Mouse (Mus musculus) c-Kit-positive CD71-positive TER-119-negative erythroid progenitor cells, embryonic 14.5 days (primary cell): ENCODE measurements around the gene Arhgap23.

Experiments used
- DNase-seq: peaks from one replicate; pipeline ENCODE4 v3.0.0-alpha.2; 2013; ENCODE audit warnings: low read depth

Arhgap23 gene

DNA sequence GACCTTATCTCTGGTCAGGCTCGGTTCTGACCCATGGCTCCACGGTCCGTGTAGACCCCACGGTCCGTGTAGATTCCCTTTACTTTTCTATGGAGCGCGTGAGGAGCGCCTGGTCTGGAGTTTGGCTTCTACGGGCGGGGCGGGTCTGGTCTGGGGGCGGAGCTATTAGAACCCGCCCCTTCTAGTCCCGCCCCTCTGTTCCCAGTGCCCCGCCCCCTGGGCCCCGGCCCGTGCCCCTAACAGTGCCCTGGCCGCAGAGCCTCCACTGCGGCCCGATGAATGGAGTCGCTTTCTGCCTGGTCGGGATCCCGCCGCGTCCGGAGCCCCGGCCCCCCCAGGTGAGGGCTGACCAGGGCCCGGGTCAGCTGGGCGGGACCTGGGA, at the start of gene Arhgap23:
Gene Arhgap23, plus strand, starts transcription at position 204 of the 382 bp plus-strand sequence.
- DNase-seq: peak; percentile 50

DNA sequence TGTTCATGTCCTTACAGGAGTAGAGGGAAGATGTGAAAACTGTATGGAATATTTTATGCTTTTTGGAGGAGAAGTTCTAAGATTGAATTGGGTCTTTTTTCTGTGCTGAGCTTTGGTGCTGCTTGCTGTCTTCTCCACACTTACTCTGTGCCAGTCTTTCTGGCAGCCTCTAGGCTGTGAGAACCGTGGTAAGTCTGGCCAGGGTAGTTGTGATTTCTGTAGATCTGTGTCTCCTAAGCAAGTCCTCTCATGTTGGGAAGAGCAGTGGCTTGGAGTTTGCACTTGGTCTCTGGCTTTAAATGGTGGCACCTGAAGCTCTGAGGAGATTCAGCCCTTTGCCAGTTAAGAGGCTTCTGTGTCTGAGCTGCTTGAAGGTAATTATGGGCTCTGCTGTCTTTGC, 49.8 kb upstream of the Arhgap23 start:
- no peak for DNase-seq

DNA sequence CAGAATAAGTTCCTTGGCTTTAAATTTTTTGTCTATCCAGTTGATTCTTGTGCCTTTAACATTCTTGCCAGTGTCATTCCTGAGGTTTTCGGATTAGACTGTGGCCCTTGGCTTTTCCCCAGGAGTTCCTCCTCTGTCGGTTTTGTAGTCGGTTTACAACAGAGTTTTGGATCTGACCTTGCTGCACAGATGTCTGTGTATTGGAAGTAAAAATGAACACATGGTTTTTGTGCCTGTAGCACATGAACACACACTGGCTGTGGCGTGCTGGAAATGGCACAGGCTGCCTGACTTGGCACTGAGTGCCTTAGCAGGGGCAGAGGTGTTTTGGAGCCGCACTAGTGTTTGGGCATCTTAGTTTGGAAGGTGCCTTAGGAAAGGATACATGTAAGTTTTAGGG, 46.8 kb upstream of the Arhgap23 start:
- DNase-seq: no peak

DNA sequence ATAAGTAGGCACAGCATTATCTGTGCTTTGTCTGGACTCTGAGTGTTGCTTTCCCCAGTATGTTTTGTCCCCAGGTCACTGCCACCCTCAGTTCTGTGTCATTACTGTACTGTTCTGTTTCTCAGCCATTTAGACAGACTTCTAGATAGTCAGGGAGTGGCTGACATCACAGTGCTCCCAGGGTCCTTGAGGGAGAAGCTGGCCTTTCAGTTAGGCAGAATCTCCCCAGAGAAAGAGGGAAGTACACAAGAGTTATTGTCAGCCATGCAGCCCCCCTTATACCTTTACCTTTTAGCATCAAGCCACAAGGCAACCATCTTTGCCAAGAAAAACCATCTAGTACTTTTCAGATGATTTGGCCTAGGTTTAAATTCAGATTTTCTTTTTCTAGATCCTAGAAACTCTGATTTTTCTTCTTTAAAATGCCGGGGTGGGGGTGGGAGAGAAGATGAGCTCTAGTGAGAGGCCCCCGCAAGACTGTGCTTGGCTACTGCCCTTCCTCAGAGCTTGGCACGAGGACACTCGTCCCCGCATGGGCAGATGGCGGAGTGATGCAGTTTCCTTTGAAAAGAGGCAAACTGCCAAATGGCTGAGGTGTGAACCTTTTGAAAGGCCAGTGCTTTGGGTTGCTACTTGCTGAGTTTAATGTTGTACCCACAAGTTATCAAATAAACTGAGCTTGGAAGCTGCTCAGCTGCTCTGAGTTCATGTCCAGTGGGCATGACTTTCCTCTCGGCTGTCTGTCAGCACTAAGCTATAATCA, 44.8 kb upstream of the Arhgap23 start:
- no peak for DNase-seq

DNA sequence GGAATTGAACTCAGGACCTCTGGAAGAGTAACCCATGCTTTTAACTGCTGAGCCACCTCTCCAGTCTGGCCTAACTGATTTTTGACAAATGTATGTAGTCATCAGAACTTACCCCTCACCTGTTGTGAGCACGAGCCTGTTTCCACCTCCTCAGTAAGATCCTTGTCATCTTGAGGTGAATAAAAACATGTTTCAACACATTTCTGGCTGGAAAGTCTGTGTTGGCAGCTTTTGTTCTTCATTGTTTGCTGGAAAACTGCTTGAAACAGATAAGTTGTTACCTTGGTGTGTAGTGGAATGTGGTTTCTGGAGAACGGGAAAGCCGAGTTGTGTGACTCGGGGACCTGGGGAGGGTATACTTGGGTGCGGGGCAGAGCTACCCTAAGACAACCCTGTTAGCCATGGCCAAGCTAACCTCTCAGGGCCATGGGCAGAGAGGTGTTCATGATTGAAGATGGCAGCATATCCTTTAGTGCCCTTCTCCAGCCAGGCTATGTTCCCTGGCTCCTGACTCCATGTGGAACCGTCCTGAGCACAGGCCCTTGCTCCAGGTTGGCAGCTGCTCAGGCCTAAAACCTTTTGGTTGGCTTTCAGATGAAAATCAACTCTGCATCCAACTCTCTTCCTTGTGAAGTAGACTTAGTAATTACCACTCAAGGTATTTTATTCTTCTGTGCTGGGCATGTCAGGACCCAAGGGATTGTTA, 43.0 kb upstream of the Arhgap23 start:
- no peak for DNase-seq

DNA sequence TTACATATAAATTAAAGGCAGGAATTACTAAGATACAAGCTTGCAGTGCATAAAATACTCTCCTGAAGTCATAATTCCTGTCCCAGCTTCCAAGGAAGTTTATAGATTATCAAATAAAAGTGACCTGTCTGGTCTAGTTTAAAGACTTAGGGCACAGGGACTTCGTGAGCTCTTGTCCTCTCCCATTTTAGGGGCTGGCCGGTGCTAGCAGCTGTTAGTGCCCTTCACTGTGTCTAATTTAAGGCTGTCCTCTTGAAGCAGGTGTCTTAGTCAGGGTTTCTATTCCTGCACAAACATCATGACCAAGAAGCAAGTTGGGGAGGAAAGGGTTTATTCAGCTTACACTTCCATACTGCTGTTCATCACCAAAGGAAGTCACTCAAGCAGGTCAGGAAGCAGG, 41.9 kb upstream of the Arhgap23 start:
- DNase-seq: no peak

DNA sequence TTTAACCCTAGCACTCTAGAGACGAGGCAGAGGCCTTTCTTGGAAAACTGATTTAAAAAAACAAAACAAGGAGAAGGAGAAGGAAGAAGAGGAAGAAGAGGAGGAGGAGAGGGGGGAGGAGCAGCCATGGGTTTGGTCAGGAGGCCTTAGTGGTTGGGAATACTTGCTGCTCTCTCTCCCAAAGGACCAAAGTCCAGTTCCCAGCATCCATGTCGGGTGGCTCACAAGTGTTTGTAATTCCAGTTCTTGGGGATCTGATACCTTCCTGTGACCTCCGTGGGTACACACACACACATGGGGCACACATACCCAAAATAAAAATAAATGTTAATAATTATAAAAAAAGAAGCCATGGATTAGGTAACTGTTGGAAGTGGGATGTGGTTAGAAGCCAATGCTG, 35.3 kb upstream of the Arhgap23 start:
- no peak for DNase-seq

DNA sequence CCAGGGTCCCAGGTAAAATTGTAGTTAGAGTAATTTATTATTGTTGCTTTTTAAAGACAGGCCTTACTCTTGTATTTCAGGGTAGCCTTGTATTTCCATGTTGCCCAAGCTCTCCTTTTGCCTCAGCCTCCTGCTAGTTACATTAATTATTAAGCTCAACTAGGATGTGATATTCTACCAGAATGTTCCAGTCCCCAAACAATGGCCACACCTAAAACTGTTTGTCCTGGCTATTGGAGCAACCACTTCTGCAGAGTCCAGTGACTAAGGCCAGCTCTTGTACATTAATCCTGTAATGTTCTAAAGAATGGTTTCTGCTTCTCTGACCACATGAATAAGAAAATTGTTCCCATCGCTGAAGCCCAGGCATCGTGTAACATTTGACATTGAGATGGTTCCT, 32.3 kb upstream of the Arhgap23 start:
- DNase-seq: no peak

DNA sequence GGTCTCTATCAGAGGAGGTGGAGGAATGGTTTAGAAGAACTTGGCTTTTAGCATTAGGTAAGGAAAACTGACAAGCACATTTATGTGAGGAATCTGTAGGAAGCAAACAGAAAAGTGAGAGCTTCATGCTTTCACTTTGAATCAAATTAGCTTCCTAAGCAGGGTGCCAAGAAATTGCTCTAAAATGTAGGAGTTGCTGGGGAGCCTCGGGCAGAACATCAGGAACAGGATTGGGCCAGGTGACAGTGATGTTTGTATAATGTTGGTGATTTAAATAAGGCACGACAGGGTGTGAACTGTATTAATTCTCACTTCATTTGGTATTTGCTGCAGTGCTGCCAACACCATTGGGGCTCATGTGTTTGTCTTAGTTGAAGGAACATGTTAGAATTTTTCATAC, 31.6 kb upstream of the Arhgap23 start:
- no peak for DNase-seq

DNA sequence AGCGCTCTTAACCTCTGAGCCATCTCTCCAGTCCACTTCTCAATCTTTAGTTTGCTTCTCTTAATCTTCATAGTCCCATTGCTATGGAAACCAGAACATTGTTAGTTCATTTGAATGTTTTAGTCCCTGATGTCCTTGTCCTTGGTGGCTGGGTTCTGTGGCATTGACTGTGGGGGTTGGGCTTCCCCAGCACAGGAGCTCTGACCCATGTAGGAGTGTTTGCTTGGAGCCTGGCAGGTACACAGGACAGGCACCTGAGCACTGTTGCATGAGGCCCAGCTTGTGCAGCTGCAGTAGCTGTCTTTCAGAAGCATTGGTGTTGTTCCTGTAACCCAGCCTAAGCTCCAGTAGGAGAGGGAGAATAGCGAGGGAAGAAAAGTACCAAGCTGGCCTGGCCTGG, 27.5 kb upstream of the Arhgap23 start:
- no peak for DNase-seq

DNA sequence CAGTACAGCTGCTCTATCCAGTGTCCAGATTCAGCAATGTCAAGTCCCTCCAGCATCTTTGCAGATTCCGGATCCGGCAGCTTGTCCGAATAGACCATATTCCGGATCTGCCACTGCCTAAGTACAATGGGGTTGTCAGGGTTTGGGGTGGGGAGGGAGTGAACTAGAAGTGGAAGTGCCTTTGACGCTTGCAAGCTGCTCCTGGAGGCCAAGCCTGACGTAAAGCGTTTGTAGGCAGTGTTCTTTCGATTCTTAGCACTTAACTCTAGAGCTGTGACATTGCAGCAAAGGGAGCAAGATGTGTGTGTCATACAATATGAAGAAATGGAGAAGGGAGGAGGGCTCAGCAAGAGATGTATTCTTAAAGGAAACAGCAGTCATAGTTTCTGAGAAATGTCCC, 26.2 kb upstream of the Arhgap23 start:
- no peak for DNase-seq

DNA sequence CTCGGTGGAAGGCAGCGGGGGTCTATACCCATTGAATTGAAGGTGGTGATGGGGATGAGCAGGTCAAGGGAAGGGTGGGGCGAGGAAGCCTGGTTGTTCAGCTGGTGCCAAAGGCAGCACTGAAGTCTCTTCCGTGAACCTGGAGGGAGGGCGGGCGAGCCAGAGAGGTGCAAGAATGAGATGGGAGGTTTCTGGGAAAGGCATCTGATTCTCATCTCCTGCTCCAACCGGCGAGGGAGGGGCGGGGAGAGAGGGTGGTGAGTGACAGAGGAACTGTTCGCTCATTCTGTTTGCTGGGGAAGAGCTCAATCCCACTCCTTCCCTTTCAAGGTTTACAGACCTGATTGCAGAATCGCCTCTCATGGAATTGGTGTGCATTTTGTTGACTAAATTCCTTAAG, 21.7 kb upstream of the Arhgap23 start:
- DNase-seq: no peak

DNA sequence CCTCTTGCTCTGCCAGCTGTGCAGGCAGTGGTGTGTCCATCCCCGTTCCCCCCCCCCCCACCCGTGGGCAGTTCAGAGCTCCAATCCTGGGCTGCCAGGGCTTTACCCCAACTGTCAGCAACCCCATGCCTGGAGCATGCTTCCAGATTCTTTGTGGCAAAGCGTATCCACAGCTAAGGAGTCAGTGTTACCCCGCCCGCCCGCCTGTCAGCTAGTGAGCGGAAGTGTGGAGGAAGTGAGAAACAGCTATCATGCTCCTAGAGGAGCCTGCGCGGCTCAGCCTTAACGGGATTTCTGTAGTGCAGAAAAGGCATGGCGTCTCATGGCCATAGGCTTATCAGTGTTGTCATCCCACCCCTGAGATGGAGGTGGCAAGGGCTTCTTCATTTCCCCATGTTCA, 21.2 kb upstream of the Arhgap23 start:
- no peak for DNase-seq

DNA sequence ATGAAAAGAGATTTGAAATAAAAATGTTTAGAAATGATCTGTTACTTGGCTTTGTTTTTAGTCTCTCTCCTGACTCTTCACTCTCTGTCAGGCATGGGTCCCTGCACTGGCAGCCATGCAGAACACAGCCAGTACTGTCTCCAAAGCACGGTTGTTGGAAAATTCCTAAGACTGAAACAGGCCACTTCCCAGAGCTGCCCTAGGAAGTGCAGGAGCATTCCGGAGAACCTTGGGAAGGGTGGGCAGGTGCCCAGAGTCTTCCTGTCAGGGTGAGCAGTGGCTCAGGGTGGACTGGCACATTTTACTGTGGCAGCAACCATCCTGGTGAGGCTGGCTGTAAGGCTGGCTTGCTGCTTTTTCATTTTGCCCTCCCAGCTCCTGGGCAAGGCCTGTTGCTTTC, 16.8 kb upstream of the Arhgap23 start:
- DNase-seq: no peak

DNA sequence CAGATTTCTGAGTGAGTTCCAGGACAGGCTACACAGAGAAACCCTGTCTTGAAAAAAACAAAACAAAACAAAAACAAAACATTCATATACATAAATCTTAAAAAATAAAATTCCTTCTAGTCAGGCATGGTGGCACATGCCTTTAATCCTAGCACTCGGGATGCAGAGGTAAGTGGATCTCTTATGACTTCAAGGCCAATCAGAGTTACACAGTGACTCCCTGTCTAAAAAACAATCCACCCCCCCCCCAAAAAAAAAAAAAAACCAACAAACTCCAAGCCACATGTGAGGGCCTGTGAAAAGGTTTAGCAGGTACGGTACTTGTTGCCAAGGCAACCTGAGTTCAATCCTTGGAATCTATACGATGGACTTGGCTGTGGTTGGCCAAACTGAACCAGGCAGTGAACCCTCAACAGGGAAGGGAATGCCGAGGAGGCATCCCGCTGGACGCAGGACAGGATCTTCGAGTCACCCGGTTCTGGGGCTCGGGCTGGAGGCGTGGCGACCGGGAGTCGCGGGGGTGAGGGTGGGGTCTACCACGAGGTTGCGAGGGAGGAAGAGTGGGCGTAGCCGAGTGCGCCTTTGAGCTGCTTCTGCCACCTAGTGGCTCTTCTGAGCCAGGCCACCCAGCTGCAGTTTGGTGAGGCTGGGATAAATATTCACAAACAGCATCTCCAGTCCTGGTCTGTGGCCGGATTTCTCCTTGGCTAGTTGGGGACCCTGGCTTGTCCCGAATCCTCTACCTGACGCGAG, 15.2 kb upstream of the Arhgap23 start:
- DNase-seq: peak; percentile 72

DNA sequence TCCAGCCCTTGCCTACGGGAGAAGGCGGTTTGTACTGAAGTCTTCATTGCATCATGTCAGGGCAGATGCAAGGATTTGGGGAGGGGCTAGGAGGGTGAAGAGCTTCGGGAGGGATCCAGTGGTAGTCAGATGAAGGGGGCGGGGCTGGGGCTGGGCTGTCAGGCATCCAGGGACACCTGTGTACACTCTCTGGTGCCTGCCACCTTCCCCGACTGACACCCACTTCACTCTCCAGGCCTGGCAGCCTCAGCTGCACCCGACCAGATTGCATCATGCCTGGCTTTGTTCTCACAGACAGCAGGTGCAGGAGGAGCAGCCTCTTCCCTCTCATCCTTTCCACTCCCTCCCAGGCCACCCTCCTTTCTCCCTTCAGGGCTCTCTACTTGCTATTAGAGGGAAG, 14.3 kb upstream of the Arhgap23 start:
- no peak for DNase-seq

DNA sequence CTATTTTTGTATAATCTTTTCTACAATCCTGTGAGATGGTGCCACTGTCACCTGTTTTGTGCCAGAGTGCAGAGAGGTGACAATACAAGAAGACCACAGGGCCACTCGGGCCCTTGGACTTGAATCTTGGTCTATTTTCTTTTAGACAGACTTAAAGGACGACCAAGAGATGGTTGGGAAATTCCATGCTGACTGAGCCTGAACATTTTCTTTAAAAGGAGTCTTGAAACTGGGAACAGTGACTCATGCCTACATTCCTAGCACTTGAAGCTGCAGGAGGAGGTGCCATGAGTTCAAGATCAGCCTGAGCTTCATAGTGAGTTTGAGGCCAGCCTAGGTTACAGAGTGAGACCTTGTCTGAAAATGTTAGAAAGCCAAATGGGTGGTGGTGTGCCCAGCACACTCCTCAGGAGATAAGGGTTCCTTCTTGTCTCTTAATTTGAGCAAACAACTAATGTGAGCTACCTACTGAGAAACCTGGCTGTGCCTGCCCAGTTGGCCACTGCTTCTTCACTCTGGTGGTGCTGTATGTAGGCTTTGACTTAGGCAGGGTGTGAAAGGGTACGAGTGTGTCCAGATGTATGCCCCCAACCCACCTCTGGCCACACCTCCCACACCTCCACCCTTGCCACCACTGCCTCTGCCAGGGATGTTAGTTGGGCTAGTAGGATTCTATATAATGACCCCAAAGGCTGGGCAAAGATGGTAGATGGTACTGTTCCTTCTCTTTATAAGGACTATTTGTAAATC, 13.5 kb upstream of the Arhgap23 start:
- DNase-seq: no peak

DNA sequence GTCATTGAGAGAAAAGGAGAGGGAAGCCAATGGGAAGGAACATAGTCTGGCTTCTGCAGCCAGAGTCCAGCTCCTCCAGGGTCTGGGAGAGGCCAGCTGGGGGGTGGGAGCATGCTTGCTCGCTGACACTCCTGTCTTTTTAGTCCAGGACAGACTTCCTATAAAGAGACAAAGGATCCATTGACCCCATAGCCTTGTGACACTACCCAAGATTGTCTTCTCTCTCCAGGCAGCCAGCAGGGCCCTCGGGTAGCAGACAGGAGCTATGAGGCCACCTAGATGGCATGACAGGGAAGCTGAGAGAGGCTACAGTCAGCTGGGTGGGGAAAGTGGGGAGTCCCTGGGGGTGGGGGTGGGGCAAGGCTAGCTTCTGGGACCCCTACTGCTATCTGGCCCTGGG, 12.6 kb upstream of the Arhgap23 start:
- no peak for DNase-seq

DNA sequence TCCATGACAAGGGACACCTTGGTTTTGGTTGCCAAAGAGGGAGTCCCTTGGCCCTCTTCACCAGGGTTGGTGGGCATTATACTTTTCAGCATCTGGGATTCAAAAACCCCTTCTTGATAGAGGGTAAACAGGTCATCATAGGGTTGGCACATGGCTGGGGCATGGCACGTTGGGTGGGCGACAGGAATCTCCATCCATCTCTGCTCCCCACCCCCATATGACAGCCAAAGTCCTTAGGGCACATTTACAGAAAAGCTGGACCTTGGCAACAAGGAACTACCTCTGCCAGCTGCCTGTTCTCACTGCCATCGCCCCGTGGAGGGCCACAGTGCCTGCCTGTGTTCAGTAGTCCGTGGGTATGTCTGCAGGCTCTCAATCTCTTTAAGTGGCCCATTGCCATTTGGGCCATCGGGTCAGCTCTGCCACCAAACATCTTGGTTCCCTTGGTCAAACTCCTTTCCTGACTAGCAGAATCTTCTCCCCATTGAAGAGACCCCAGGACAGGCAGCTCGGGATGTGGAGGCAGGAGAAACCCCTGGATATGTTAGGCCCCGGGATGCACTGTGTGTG, 11.6 kb upstream of the Arhgap23 start:
- no peak for DNase-seq

DNA sequence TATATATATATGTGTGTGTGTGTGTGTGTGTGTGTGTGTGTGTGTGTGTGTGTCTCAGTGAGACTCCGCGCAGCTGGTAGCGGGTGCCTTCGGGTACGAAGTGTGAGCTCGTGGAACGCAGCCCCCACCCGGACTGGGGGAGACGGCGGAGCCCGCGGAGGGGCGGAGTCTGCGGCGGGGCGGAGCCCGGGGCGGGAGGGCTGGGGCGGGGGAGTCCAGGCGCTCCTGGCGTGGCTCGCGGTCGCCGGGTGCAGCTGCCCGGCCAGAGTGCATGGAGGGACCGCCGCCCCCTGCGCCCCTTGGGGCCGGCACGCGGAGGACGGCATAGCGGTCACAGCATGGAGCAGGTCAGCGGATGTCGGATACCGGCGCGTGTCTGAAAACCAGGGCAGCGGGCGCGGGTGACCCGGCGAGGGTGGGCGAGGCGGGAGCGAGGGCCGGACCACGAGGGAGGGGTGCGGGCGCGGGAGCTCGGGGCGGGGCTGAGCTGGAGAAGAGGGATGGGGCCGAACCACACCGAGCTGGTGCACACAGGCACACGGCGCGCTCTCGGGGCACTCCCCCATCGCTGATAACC, 11.1 kb upstream of the Arhgap23 start:
- no peak for DNase-seq

DNA sequence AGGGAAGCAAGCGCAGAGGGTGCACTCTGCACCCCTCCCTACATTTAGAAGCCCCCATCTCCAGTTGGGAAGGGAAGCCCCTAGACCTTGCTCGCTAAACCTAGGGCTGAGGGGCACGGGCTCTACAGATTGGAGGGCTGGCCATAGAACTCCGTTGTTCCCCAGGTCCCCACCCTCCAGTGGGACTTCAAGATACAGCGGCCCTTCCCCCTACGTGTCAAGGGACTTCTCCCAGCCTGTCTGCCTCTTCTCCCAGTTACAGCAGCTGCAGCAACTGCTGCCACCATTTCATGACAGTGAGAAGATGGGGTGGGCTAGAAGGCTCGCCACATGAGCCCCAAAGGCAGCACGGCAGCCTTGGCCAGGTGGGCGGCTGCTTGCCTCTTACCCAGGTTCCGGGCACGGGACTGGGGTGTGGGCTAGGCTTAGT, 10.6 kb upstream of the Arhgap23 start:
- DNase-seq: no peak
